Comparison of ENCODE assay signal across 14 mouse cellular contexts in the genomic region with DNA sequence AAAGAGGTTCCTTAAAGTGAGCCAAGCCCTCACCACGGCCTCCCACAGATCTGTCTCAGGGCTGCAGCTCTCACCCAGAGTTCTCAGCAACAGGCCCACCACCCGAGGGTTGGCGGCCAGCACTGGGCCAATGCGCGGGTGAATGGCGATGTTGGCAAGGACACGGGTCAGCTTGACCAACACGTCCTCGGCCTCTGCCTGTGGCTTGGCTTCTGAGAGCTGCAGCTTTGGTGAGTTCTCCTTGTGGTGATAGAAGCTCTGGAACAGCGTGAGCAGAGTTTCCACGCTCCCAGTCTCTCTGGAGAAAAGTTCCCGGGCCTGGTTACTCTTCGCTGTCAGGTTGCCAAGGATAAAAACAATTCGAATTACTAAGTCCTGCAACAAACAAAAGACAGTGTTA.
A peak's percentile ranks its signal among the peaks of the same experiment; 100 is the strongest.
DNase-seq lines count a peak whose midpoint lies in the region; ATAC-seq lines count a peak whose summit lies in the region.
"Had no signal": no experiment of that assay in that cellular context is flagged by ENCODE, and none has a peak within 500 bp of the region (broad histone marks: within the 10 kb centered on the region; RNA-seq: fewer than 3 reads in every experiment).

No protein-coding gene starts in this region.

- peak; percentile 3; the same call in 1 of the 2 replicates for ATAC-seq in frontal cortex, adult (ENCODE audit: low TSS enrichment)

- no peak for DNase-seq in frontal cortex, postnatal 10 days (ENCODE audit: low spot score in 2 of 2)
- peak; percentile 22 for DNase-seq in lung, postnatal 10 days
- DNase-seq in lung, postnatal 25 days (ENCODE audit: low spot score): no peak
- peak; percentile 63 for DNase-seq in Muller cell, postnatal 12 days (ENCODE audit: inconsistent ontology term)
- peak; percentile 40 for DNase-seq in R1 (ENCODE audit: low read depth, low spot score)
- no peak for DNase-seq in natural killer cell, adult 2 months (ENCODE audit: low spot score in 2 of 2)
- DNase-seq in urinary bladder, postnatal 36 days (ENCODE audit: low spot score in 2 of 2): no peak
- DNase-seq: cerebellum, adult 9-11 months; kidney, adult 9 months; kidney, postnatal 36 days; liver; lung, adult 18-20 months; thymus, postnatal 4 days had no signal

Comparison
In these comparisons a context has a peak if more than half of its experiments do, and no peak if none do; other contexts are left out.
1. DNase-seq: peak in lung, postnatal 10 days (single experiment), Muller cell, postnatal 12 days (single experiment) and R1 (single experiment); none in frontal cortex, postnatal 10 days (0 of 2), lung, postnatal 25 days (single experiment), natural killer cell, adult 2 months (0 of 2) and urinary bladder, postnatal 36 days (0 of 2).